Mouse (Mus musculus) stomach, embryonic 14.5 days (tissue): ENCODE measurements around the gene Racgap1. TPM values are rescaled to one million over a fixed set of nuclear protein-coding genes. Genes with fewer than 3 reads are reported as not detected.

ENCODE experiments used
- ATAC-seq: fragments of 200-750 bp; cut with Nextera tagmentation; 2 replicates; pipeline ENCODE4 v1.8.0; 2017; ENCODE audit warnings: low read depth, moderate TSS enrichment; ENCODE audit not compliant: insufficient number of reproducible peaks, insufficient read depth, low FRiP score
- H3K27ac ChIP-seq: fragments of 300-500 bp; sonication (generic); 2 replicates; pipeline ENCODE4 v1.5.1; 2014; ENCODE audit warnings: mild to moderate bottlenecking, low read length, moderate library complexity, mixed read lengths
- H3K27me3 ChIP-seq: fragments of 300-500 bp; sonication (generic); 2 replicates; pipeline ENCODE4 v1.6.1; 2014; ENCODE audit warnings: low read length, control low read depth, mixed read lengths; ENCODE audit not compliant: control insufficient read depth, insufficient read depth
- H3K36me3 ChIP-seq: fragments of 300-500 bp; sonication (generic); 2 replicates; pipeline ENCODE4 v1.6.1; 2014; ENCODE audit warnings: mild to moderate bottlenecking, control low read depth, low read length, moderate library complexity, mixed read lengths; ENCODE audit not compliant: control insufficient read depth, insufficient read depth
- H3K4me1 ChIP-seq: fragments of 300-500 bp; sonication (generic); 2 replicates; pipeline ENCODE4 v1.6.1; 2014; ENCODE audit warnings: low read length, control low read depth, mixed read lengths; ENCODE audit not compliant: control insufficient read depth, insufficient read depth
- H3K4me2 ChIP-seq: fragments of 300-500 bp; sonication (generic); replicated peaks from 2 replicates; pipeline ENCODE4 v1.6.1; 2014; ENCODE audit warnings: low read depth, low read length, control low read depth
- H3K4me3 ChIP-seq: fragments of 300-500 bp; sonication (generic); 2 replicates; pipeline ENCODE4 v1.5.1; 2014; ENCODE audit warnings: low read depth, low read length, control low read depth
- H3K9ac ChIP-seq: fragments of 300-500 bp; sonication (generic); replicated peaks from 2 replicates; pipeline ENCODE4 v1.6.1; 2014; ENCODE audit warnings: low read depth, mild to moderate bottlenecking, control low read depth, low read length, moderate library complexity, mixed read lengths
- H3K9me3 ChIP-seq: fragments of 300-500 bp; sonication (generic); 2 replicates; pipeline ENCODE4 v1.6.1; 2016; ENCODE audit warnings: low read depth, low read length, control low read depth; ENCODE audit not compliant: control insufficient read depth
- WGBS: fragments of 180-500 bp; shearing (Covaris S2); extraction: QIAGEN DNeasy Blood & Tissue Kit; methylation state at CpG from one replicate; pipeline ENCODE4 v1.1.7; 2014; 5-methylcytosine and 5-hydroxymethylcytosine counted together
- polyA plus RNA-seq: library from polyadenylated mRNA; unstranded; fragments of >200 nt; fragmentation: Nextera tagmentation; extraction: Ambion mirVana; gene quantifications from 2 replicates; pipeline ENCODE4 v1.2.1, GENCODE M21; 2014

The Racgap1 gene
- polyA plus RNA-seq, 1 experiment from 2014 or later: 108 TPM

GRCm38 (mm10) chr15:99648326-99648725 lies 3.1 kb downstream of the Racgap1 start:
- WGBS: 16% methylated on average over 4 of the region's 4 CpGs
- peak overlapping the region; percentile 16; the same call in 1 of the 2 replicates for H3K4me2 ChIP-seq
- no peaks in the 10 kb centered on the region for H3K36me3 ChIP-seq
- H3K27me3 ChIP-seq: 0 out of 2 replicates have a peak, but pooled peaks cover 2% of the 10 kb centered on the region
- H3K4me1 ChIP-seq: peaks cover 45% of the 10 kb centered on the region; the same call in 1 of the 2 replicates
- H3K9ac ChIP-seq: peak overlapping the region; percentile 15; the same call in 1 of the 2 replicates
- no peak overlapping the region for H3K27ac ChIP-seq
- H3K9me3 ChIP-seq: no peaks in the 10 kb centered on the region
- no peak for ATAC-seq
- no peak overlapping the region for H3K4me3 ChIP-seq

- Histone ChIP-seq H3K36me3 (peaks cover 15% of the 10 kb centered on the region; the same call in 1 of the 2 replicates), H3K4me2 (no peak overlapping the region), H3K27me3 (no peaks in the 10 kb centered on the region), H3K27ac (no peak overlapping the region), H3K4me1 (peaks cover 34% of the 10 kb centered on the region; the same call in 1 of the 2 replicates), H3K4me3 (no peak overlapping the region), H3K9me3 (no peaks in the 10 kb centered on the region), H3K9ac (no peak overlapping the region)
- no peak for ATAC-seq
- 56% methylated on average over 7 of the region's 7 CpGs for WGBS
Observed at GRCm38 (mm10) chr15:99644776-99645175, 6.7 kb downstream of the Racgap1 start.

GRCm38 (mm10) chr15:99643832-99644231 lies 7.6 kb downstream of the Racgap1 start:
- Histone ChIP-seq H3K4me1 (peaks cover 25% of the 10 kb centered on the region; the same call in 1 of the 2 replicates), H3K36me3 (peaks cover 24% of the 10 kb centered on the region), H3K9me3 (no peaks in the 10 kb centered on the region), H3K27me3 (no peaks in the 10 kb centered on the region), H3K4me2 (no peak overlapping the region), H3K27ac (no peak overlapping the region), H3K4me3 (no peak overlapping the region), H3K9ac (no peak overlapping the region)
- ATAC-seq: no peak
- WGBS: 80% methylated on average over 10 of the region's 10 CpGs

GRCm38 (mm10) chr15:99642622-99643021 lies 8.8 kb downstream of the Racgap1 start:
- WGBS: 57% methylated on average over 6 of the region's 6 CpGs
- no peaks in the 10 kb centered on the region for H3K27me3 ChIP-seq
- ATAC-seq: no peak
- H3K27ac ChIP-seq: no peak overlapping the region
- H3K4me1 ChIP-seq: peaks cover 16% of the 10 kb centered on the region; the same call in 1 of the 2 replicates
- H3K9me3 ChIP-seq: no peaks in the 10 kb centered on the region
- no peak overlapping the region for H3K9ac ChIP-seq
- peaks cover 29% of the 10 kb centered on the region for H3K36me3 ChIP-seq
- H3K4me2 ChIP-seq: no peak overlapping the region
- H3K4me3 ChIP-seq: no peak overlapping the region

- ATAC-seq: no peak
- H3K4me2 ChIP-seq: no peak overlapping the region
- H3K27ac ChIP-seq: no peak overlapping the region
- no peak overlapping the region for H3K9ac ChIP-seq
- no peaks in the 10 kb centered on the region for H3K9me3 ChIP-seq
- no peak overlapping the region for H3K4me3 ChIP-seq
- peaks cover 64% of the 10 kb centered on the region for H3K36me3 ChIP-seq
- WGBS: 89% methylated on average over 5 of the region's 5 CpGs
- no peaks in the 10 kb centered on the region; the same call in 1 of the 2 replicates for H3K4me1 ChIP-seq
- no peaks in the 10 kb centered on the region for H3K27me3 ChIP-seq
Observed at GRCm38 (mm10) chr15:99638124-99638485, 13.4 kb downstream of the Racgap1 start.

GRCm38 (mm10) chr15:99637405-99638123 lies 13.9 kb downstream of the Racgap1 start:
- Histone ChIP-seq H3K4me3 (no peak overlapping the region), H3K4me2 (no peak overlapping the region), H3K9me3 (no peaks in the 10 kb centered on the region), H3K36me3 (peaks cover 67% of the 10 kb centered on the region), H3K4me1 (no peaks in the 10 kb centered on the region), H3K27ac (no peak overlapping the region), H3K9ac (no peak overlapping the region), H3K27me3 (no peaks in the 10 kb centered on the region)
- WGBS: 82% methylated on average over 12 of the region's 12 CpGs
- no peak for ATAC-seq

- WGBS: 91% methylated on average over 7 of the region's 7 CpGs
- Histone ChIP-seq H3K4me1 (no peaks in the 10 kb centered on the region), H3K27ac (no peak overlapping the region), H3K9me3 (no peaks in the 10 kb centered on the region), H3K36me3 (peaks cover 79% of the 10 kb centered on the region), H3K4me2 (no peak overlapping the region), H3K9ac (no peak overlapping the region), H3K27me3 (no peaks in the 10 kb centered on the region), H3K4me3 (no peak overlapping the region)
- ATAC-seq: no peak
Observed at GRCm38 (mm10) chr15:99634702-99635101, 16.8 kb downstream of the Racgap1 start.

GRCm38 (mm10) chr15:99631618-99632017 lies 19.8 kb downstream of the Racgap1 start:
- peaks cover 78% of the 10 kb centered on the region for H3K36me3 ChIP-seq

GRCm38 (mm10) chr15:99622063-99622462 lies 29.4 kb downstream of the Racgap1 start:
- Histone ChIP-seq H3K9me3 (no peaks in the 10 kb centered on the region), H3K27ac (no peak overlapping the region), H3K4me3 (no peak overlapping the region), H3K4me2 (no peak overlapping the region), H3K36me3 (peaks cover 62% of the 10 kb centered on the region), H3K27me3 (no peaks in the 10 kb centered on the region), H3K4me1 (no peaks in the 10 kb centered on the region), H3K9ac (no peak overlapping the region)
- no peak for ATAC-seq
- WGBS: 86% methylated on average over 11 of the region's 11 CpGs

More at GRCm38 (mm10) chr15:99631618-99632017, 19.8 kb downstream of the Racgap1 start:
- no peak overlapping the region for H3K9ac ChIP-seq
- no peak overlapping the region for H3K4me3 ChIP-seq
- ATAC-seq: no peak
- H3K4me1 ChIP-seq: no peaks in the 10 kb centered on the region
- H3K27ac ChIP-seq: no peak overlapping the region
- H3K9me3 ChIP-seq: no peaks in the 10 kb centered on the region
- no peak overlapping the region for H3K4me2 ChIP-seq
- H3K27me3 ChIP-seq: no peaks in the 10 kb centered on the region
